Mouse (Mus musculus) brown adipose tissue, adult 24 weeks (tissue): ENCODE results near the gene Nfic. TPM values are rescaled to one million over a fixed set of nuclear protein-coding genes. Genes with fewer than 3 reads are reported as not detected.
"Not testable (repeated sequence)": the region's sequence is repeated elsewhere in the genome, so short reads cannot be mapped to it uniquely, and the experiment has no call there.

ENCODE experiments used
- H3K27ac ChIP-seq: fragments of 200-500 bp; replicated peaks from 2 replicates; pipeline ENCODE4 v1.5.1; 2012; ENCODE audit warnings: low read depth, mild to moderate bottlenecking, low read length
- H3K4me1 ChIP-seq: fragments of 200-500 bp; 2 replicates; pipeline ENCODE4 v1.6.1; 2012; ENCODE audit warnings: low read length, mixed read lengths; ENCODE audit not compliant: control insufficient read depth, insufficient read depth, insufficient read length
- H3K4me3 ChIP-seq: fragments of 200-500 bp; 2 replicates; pipeline ENCODE4 v1.5.1; 2012; ENCODE audit warnings: low read depth, mild to moderate bottlenecking, low read length, moderate library complexity; ENCODE audit not compliant: insufficient read depth
- polyA plus RNA-seq: library from polyadenylated mRNA; stranded (reverse); fragments of >200 nt; gene quantifications from 2 replicates; pipeline ENCODE4 v1.2.4, GENCODE M21; 2012; ENCODE audit not compliant: missing spikeins, insufficient read depth, insufficient read length

The Nfic gene
- polyA plus RNA-seq, 1 experiment: 42.9 TPM

DNA sequence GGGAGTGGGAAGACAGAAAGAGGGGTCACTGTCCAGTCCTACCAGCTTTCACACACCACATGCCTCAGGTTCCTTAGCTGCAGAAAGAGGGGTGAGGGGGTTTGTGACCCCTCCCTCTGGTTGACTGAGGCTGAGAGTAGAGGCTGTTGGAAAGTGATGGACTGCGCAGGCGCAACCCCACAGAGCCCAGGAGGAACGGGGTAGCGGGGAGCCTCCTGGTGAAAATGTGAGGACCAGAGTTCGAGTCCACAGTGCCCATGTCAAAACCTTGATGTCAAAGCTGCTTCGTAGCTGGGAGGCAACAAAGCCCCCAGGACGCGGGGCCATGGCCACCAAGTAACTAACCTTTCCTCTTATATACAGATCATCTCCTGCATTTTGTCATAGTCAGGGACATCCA lies 2.2 kb upstream of the Nfic start:
- no peak overlapping the region for H3K27ac ChIP-seq
- H3K4me1 ChIP-seq: no peaks in the 10 kb centered on the region
- H3K4me3 ChIP-seq: no peak overlapping the region

DNA sequence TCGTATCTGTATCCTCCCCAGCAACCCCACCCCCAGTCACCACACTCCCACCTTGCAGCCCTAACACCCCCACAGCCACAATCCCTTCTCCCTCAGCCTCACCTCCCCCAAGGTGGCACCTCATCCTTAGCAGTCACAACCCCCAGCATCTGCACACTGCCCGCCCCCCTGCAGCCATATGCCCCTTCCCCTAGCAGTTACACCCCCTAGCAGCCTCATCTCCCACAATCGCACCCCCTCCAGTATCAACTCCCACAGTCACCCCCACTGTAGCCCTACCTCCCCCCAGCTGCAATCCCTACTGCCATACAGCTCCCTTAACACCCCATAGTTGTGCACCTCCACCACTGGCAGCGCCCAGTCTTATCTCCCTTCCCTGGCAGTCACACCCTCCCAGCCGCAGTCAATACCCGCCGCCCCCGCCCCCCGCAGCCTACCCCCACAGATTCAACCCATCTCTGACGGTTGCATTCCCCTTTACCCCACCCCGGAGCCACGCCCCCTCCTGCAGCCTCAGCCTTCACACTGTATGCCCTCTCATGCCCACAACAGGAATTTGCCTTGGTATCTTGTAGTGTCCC lies 1.6 kb upstream of the Nfic start:
- Histone ChIP-seq H3K27ac (no peak overlapping the region), H3K4me1 (no peaks in the 10 kb centered on the region), H3K4me3 (no peak overlapping the region)

DNA sequence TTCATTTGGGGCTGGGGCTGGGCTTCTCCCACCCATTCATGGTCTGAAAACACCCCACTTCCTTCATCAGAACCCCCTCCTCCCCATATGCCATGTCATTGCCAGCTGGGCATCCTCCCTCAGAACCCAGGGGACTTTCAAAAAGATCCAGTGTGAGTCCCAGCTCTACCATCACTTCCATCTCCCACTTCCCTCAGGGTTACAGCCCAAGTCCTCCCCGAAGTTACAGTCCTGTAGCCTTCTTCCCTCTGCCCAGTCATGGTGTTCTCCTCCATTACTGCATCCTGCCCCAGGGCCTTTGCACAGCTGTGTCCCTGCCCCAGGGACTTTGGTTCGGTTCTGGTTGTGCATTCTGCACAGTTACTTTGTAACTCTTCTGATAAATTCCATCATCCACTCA lies 1.3 kb downstream of the Nfic start:
- Histone ChIP-seq H3K4me3 (no peak overlapping the region), H3K4me1 (no peaks in the 10 kb centered on the region), H3K27ac (no peak overlapping the region)

GRCm38 (mm10) chr10:81452947-81453288 lies 2.5 kb downstream of the Nfic start:
- Histone ChIP-seq H3K4me3 (no peak overlapping the region), H3K27ac (no peak overlapping the region), H3K4me1 (no peaks in the 10 kb centered on the region)

DNA sequence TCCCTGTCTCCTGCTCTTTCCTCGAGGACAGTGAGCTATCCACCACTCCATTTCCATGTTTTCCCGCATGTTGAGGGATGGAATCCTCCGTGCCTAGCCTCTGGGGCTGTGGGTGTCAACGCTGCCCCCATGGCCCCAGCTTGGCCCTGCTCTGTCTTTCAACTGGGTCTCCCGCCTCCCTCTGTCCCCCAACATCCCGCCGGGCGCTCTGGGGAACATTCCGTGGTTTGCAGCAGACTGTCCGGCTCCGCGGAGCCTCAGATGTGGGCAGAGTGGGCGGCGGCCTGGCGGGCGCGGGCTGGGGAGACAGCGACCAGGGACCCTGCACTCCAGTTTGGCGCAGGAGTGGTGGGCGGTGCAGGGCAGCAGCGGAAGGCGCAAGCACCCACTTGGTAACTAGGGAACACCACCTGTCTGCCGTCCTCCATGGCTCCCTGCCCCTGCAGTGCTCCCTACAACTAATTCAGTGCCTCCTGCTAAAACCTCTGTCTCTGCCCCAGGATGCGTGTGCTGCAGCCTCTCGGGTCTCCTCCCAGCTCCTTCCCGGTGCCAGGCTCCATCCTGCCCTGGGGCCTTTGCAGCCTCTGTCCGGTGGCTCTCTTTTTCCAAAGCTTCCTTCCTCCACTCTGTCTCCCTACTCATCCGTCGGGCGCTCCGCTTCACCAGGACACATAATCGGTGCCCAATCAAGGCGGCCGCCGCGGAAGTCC lies 3.0 kb downstream of the Nfic start:
- H3K4me3 ChIP-seq: no peak overlapping the region
- no peak overlapping the region for H3K27ac ChIP-seq
- no peaks in the 10 kb centered on the region for H3K4me1 ChIP-seq

GRCm38 (mm10) chr10:81451365-81451745 lies 4.1 kb downstream of the Nfic start:
- H3K27ac ChIP-seq: no peak overlapping the region
- H3K4me3 ChIP-seq: no peak overlapping the region
- no peaks in the 10 kb centered on the region for H3K4me1 ChIP-seq

GRCm38 (mm10) chr10:81450641-81451364 lies 4.6 kb downstream of the Nfic start:
- no peak overlapping the region for H3K4me3 ChIP-seq

GRCm38 (mm10) chr10:81450140-81450539 lies 5.3 kb downstream of the Nfic start:
- Histone ChIP-seq H3K4me3 (no peak overlapping the region), H3K27ac (no peak overlapping the region)

More at GRCm38 (mm10) chr10:81450641-81451364, 4.6 kb downstream of the Nfic start:
- Histone ChIP-seq H3K4me1 (no peaks in the 10 kb centered on the region), H3K27ac (no peak overlapping the region)

DNA sequence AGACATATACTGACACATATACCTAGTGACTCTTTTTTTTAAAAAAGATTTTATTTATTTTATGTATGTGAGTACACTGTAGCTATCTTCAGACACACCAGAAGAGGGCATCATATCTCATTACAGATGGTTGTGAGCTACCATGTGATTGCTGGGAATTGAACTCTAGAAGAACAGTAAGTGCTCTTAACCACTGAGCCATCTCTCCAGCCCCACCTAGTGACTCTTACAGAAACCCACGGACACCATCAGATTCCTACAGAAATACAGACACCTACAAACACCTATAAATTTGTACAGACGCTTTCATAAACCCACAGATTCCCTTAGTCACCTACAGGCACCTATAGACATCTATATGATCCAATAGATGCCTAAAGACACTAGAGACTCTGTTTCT lies 9.9 kb downstream of the Nfic start:
- H3K4me1 ChIP-seq, H3K27ac ChIP-seq, H3K4me3 ChIP-seq: not testable (repeated sequence)

More at GRCm38 (mm10) chr10:81450140-81450539, 5.3 kb downstream of the Nfic start:
- H3K4me1 ChIP-seq: no peaks in the 10 kb centered on the region

- peaks cover under 1% of the 10 kb centered on the region for H3K4me1 ChIP-seq
- no peak overlapping the region for H3K4me3 ChIP-seq
- H3K27ac ChIP-seq: no peak overlapping the region
Observed at GRCm38 (mm10) chr10:81441019-81441418, 14.4 kb downstream of the Nfic start.

DNA sequence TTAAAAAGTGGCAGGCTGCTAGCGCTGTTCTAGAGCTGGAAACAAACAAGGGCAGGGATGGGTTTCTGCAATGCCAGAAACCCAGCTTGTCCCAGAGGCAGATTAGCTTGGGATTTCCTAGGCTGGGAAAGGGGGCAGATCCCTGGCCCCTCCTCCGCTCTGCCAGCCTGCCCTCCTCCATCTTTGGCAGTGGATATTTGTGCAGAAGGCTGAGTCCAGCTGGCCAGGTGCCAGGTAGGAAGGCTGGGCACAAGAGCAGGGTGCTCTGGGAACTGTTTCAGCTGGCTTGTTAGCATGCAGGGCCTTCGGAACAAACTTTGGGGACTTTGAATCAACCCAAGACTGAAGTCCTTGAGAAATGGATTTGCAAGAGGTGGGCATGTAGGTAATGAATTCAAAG lies 20.0 kb downstream of the Nfic start:
- Histone ChIP-seq H3K4me1 (peaks cover 14% of the 10 kb centered on the region), H3K27ac (0 out of 2 replicates have a peak overlapping the region, but pooled peaks have one; percentile 19), H3K4me3 (no peak overlapping the region)

DNA sequence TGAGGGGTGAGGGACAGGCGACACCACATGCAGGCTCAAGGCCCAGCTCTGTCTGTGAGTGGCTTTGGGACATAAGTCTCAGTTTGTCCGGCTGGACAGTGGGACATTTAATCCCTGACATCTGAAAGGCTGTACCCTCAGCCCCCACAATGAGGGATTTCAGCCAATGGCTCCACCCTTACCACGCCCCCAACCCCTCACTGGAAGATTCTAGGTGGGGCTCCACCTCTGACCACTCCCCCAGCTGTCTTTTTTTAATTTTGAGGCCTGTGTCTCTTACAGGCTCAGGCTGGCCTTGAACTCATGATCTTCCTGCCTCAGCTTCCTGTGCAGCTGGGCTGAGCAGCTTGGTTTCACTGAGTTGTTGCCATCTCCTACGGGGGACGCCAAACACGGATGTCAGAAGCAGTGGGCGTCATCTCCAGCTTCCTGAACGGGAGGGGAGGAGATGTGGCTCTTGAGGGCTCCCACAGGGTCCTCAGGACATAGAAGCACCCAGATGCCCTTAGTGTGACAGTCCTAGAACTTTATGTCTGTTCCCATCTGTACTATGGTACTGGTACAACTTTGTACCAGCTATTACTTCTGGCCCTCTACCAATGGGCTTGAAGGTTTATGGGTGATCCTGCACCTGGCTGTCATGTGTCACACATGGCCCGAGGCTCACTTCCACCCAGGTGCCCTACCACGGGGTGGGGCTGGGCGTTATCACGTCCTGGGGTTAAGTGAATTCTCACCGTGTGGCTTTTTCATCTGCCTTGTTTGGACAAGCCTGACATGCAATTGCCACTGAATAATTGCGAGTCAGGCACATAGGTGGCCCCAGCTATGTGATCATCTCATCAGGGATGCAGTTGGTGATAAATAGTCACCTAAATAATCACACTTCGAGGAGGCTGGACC lies 20.8 kb downstream of the Nfic start:
- H3K4me3 ChIP-seq: no peak overlapping the region
- H3K27ac ChIP-seq: peak overlapping the region; percentile 73
- H3K4me1 ChIP-seq: peaks cover 14% of the 10 kb centered on the region

GRCm38 (mm10) chr10:81433541-81434289 lies 21.7 kb downstream of the Nfic start:
- peak overlapping the region; percentile 46 for H3K4me3 ChIP-seq
- H3K27ac ChIP-seq: peak overlapping the region; percentile 73
- H3K4me1 ChIP-seq: peaks cover 16% of the 10 kb centered on the region

GRCm38 (mm10) chr10:81432868-81433262 lies 22.6 kb downstream of the Nfic start:
- H3K27ac ChIP-seq: peak overlapping the region; percentile 70
- H3K4me3 ChIP-seq: peak overlapping the region; percentile 46
- H3K4me1 ChIP-seq: peaks cover 16% of the 10 kb centered on the region
